Mouse (Mus musculus): Measurements from ENCODE around the gene Morn3. TPM values are rescaled to one million over a fixed set of nuclear protein-coding genes. Genes with fewer than 3 reads are reported as not detected.

The Morn3 gene
- polyA plus RNA-seq, 1 experiment from 2014 or later, result 0.67 TPM

DNA sequence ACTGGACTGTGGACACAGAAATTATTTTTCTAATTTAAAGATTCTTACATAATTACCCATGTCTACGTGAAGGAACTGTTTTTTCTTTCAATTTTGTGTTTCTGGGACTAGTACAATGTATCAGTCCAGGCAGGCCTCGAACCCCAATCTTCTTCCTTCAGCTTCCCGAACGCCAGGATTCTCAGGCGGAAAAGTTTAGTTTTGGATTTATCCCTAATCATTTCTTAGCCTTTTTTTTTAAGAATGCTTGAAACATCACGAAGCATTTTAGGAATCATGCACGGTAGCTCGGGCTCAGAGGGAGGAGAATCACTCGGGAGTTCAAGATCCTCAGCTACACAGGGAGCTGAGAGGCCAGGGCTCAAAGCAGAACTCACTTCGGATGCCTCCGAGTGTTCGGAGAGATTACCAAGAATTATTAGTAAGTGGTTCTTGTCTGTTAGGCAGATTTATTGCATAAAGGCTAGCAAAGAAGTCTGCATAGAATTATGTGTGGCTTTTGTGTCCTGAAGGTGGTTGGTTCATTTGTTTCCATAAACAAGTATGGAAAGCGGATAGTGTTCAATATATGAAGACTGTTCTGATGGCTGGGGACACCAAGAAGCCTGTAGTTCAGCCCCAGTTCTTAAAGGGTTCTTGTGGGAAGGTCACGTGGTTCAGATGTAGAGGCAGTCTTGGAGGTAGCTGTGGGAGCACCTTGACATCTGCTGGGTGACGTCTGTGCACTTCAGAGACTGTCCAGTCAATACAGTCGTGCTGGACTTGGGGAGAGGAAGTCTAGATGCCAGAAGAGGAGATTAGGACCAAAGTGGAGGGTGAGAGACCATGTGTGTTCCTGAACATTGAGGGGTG, 11.7 kb upstream of the Morn3 start:
- H3K4me2 ChIP-seq, result peak overlapping the region; percentile 52
- H3K27ac ChIP-seq (replicated peaks), result peak overlapping the region; percentile 62
- H3K4me3 ChIP-seq, result peak overlapping the region; percentile 38
- WGBS, result 46% methylated on average over 16 of the region's 16 CpGs
- ATAC-seq (ENCODE audit: low read depth), result no peak
- peaks cover 7% of the 10 kb centered on the region; the same call in 1 of the 2 replicates for H3K4me1 ChIP-seq (replicated peaks)
- no peaks in the 10 kb centered on the region for H3K9me3 ChIP-seq
- H3K27me3 ChIP-seq, result no peaks in the 10 kb centered on the region
- peak overlapping the region; percentile 62 for H3K9ac ChIP-seq
- H3K36me3 ChIP-seq, result no peaks in the 10 kb centered on the region

DNA sequence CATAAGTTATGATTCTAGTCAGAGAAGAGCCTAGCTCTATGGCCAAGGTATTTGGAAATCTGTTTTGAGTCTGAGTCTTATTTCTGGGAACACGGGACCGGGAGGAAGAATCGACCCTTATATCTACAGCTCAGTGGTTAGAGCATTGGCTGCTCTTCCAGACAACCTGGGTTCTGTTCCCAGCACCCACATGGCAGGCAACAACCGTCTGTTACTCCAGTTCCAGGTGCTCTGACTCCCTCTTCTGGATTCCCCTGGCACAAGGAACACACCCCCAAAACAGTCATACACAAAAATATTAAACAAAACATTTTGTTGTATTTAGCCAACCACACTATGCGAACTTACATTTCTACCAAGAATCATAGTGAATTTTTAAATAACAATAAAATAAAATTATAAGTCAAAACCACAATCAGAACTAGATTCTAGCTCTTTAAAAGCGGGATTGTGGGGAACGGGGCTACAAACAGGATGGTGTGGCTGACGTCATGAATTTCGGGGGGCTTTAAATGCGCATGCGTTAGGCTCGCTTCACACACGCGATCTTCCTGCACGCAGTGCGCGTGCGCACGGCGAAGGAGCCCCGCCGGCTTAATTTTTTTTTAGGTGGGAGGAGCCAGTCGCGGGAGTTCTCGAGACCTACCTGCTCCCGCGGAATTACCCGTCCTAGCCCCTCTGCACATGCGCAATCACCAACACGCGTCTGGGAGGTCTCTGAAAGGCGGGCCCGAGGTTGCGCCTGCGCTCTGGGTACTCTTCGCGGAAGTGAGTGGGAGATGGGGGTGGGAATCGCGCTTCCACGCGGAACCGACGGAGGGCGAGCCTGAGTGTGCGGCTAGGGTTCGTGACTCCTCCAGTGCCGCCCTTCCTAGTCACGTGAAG, 10.8 kb upstream of the Morn3 start:
- Histone ChIP-seq H3K36me3 (no peaks in the 10 kb centered on the region), H3K4me1 (replicated peaks) (peaks cover 7% of the 10 kb centered on the region; the same call in 1 of the 2 replicates), H3K27me3 (no peaks in the 10 kb centered on the region), H3K4me3 (peak overlapping the region; percentile 38), H3K4me2 (peak overlapping the region; percentile 52), H3K9me3 (no peaks in the 10 kb centered on the region), H3K9ac (peak overlapping the region; percentile 62), H3K27ac (replicated peaks) (peak overlapping the region; percentile 62)
- WGBS, result 8% methylated on average over 48 of the region's 48 CpGs
- peak; percentile 93 for ATAC-seq (ENCODE audit: low read depth)

- Histone ChIP-seq H3K4me2 (no peak overlapping the region), H3K4me1 (replicated peaks) (no peaks in the 10 kb centered on the region), H3K27me3 (no peaks in the 10 kb centered on the region), H3K4me3 (no peak overlapping the region), H3K27ac (replicated peaks) (no peak overlapping the region), H3K9me3 (no peaks in the 10 kb centered on the region), H3K9ac (no peak overlapping the region), H3K36me3 (no peaks in the 10 kb centered on the region)
- no peak for ATAC-seq (ENCODE audit: low read depth)
- WGBS, result 83% methylated on average over 5 of the region's 5 CpGs
Observed at GRCm38 (mm10) chr5:123051736-123052135, 4.9 kb upstream of the Morn3 start.

GRCm38 (mm10) chr5:123050918-123051317, 4.1 kb upstream of the Morn3 start:
- Histone ChIP-seq H3K36me3 (no peaks in the 10 kb centered on the region), H3K4me3 (no peak overlapping the region), H3K27ac (replicated peaks) (no peak overlapping the region), H3K27me3 (no peaks in the 10 kb centered on the region), H3K4me1 (replicated peaks) (no peaks in the 10 kb centered on the region), H3K4me2 (no peak overlapping the region), H3K9ac (no peak overlapping the region), H3K9me3 (no peaks in the 10 kb centered on the region)
- ATAC-seq (ENCODE audit: low read depth), result no peak
- 83% methylated on average over 9 of the region's 9 CpGs for WGBS

DNA sequence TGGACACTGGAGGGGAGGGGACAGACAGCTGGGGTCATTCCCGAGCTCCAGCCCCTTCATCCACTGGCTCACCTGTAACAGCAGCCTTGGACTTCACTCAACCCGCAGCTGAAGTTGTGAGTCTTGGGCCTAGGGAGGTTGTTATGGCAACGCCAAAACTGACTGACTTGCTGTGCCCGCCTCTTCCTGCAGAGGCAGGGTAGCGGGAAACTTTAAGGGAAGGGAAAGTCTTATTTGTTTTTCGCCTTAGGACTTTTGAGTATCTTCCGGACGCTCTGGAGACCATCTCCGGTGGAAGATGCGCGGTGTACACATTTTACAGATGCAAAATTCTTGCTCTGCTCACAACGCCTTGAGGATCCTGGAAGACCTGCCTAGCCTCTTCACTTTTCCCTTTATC, 2.5 kb upstream of the Morn3 start:
- WGBS, result 5% methylated on average over 12 of the region's 12 CpGs
- Histone ChIP-seq H3K4me3 (0 out of 2 replicates have a peak overlapping the region, but pooled peaks have one; percentile 4), H3K27ac (replicated peaks) (no peak overlapping the region), H3K27me3 (no peaks in the 10 kb centered on the region), H3K9me3 (no peaks in the 10 kb centered on the region), H3K9ac (peak overlapping the region; percentile 45), H3K36me3 (no peaks in the 10 kb centered on the region), H3K4me1 (replicated peaks) (0 out of 2 replicates have a peak, but pooled peaks cover 6% of the 10 kb centered on the region), H3K4me2 (peak overlapping the region; percentile 40)
- no peak for ATAC-seq (ENCODE audit: low read depth)

- no peak overlapping the region for H3K4me3 ChIP-seq
- H3K4me2 ChIP-seq, result no peak overlapping the region
- no peak for ATAC-seq (ENCODE audit: low read depth)
- no peaks in the 10 kb centered on the region for H3K9me3 ChIP-seq
- H3K9ac ChIP-seq, result no peak overlapping the region
- no peaks in the 10 kb centered on the region for H3K27me3 ChIP-seq
- 0 out of 2 replicates have a peak, but pooled peaks cover 6% of the 10 kb centered on the region for H3K4me1 ChIP-seq (replicated peaks)
- 36% methylated on average over 9 of the region's 9 CpGs for WGBS
- H3K36me3 ChIP-seq, result no peaks in the 10 kb centered on the region
- H3K27ac ChIP-seq (replicated peaks), result no peak overlapping the region
Observed at GRCm38 (mm10) chr5:123045561-123046295, 1.1 kb downstream of the Morn3 start.

- H3K9me3 ChIP-seq, result no peaks in the 10 kb centered on the region
- H3K4me3 ChIP-seq, result no peak overlapping the region
- no peaks in the 10 kb centered on the region for H3K27me3 ChIP-seq
- H3K4me1 ChIP-seq (replicated peaks), result 0 out of 2 replicates have a peak, but pooled peaks cover 14% of the 10 kb centered on the region
- no peak for ATAC-seq (ENCODE audit: low read depth)
- H3K9ac ChIP-seq, result no peak overlapping the region
- WGBS, result 21% methylated on average over 7 of the region's 7 CpGs
- H3K36me3 ChIP-seq, result no peaks in the 10 kb centered on the region
- H3K4me2 ChIP-seq, result no peak overlapping the region
- H3K27ac ChIP-seq (replicated peaks), result no peak overlapping the region
Observed at GRCm38 (mm10) chr5:123043856-123044255, 3.0 kb downstream of the Morn3 start.

- 0 out of 2 replicates have a peak, but pooled peaks cover 14% of the 10 kb centered on the region for H3K4me1 ChIP-seq (replicated peaks)
- H3K36me3 ChIP-seq, result no peaks in the 10 kb centered on the region
- H3K27me3 ChIP-seq, result no peaks in the 10 kb centered on the region
- H3K4me2 ChIP-seq, result no peak overlapping the region
- 63% methylated on average over 7 of the region's 7 CpGs for WGBS
- H3K9ac ChIP-seq, result no peak overlapping the region
- H3K4me3 ChIP-seq, result no peak overlapping the region
- H3K27ac ChIP-seq (replicated peaks), result 0 out of 2 replicates have a peak overlapping the region, but pooled peaks have one; percentile 23
- H3K9me3 ChIP-seq, result no peaks in the 10 kb centered on the region
- no peak for ATAC-seq (ENCODE audit: low read depth)
Observed at GRCm38 (mm10) chr5:123040796-123041195, 6.0 kb downstream of the Morn3 start.

GRCm38 (mm10) chr5:123039120-123039752, 7.6 kb downstream of the Morn3 start:
- H3K27ac ChIP-seq (replicated peaks), result no peak overlapping the region
- peak; percentile 40; the same call in 1 of the 2 replicates for ATAC-seq (ENCODE audit: low read depth)
- H3K27me3 ChIP-seq, result no peaks in the 10 kb centered on the region
- peak overlapping the region; percentile 19; the same call in 1 of the 2 replicates for H3K4me3 ChIP-seq
- no peaks in the 10 kb centered on the region for H3K36me3 ChIP-seq
- H3K9ac ChIP-seq, result 0 out of 2 replicates have a peak overlapping the region, but pooled peaks have one; percentile 38
- 0 out of 2 replicates have a peak, but pooled peaks cover 9% of the 10 kb centered on the region for H3K4me1 ChIP-seq (replicated peaks)
- peak overlapping the region; percentile 53 for H3K4me2 ChIP-seq
- WGBS, result 5% methylated on average over 25 of the region's 25 CpGs
- no peaks in the 10 kb centered on the region for H3K9me3 ChIP-seq

DNA sequence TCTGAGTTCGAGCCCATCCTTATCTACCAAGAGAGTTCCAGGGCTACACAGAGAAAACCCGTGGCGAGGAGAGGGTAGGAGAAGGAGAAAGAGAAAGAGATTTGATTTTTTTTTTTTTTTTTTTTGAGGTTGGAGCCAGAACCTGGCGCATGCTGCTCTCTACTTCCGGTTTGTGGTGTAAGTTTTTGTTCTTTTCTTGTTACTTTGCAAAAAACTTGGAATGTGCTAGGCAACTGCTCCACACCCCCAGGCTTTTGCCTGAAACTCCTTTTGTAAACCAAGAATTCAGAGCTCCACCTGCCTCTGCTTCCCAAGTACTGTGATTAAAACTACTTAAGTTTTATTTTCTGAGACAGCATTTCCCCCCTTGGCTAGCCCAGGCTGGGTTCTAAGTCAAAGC, 8.7 kb downstream of the Morn3 start:
- WGBS, result 91% methylated on average over 5 of the region's 5 CpGs
- Histone ChIP-seq H3K4me1 (replicated peaks) (0 out of 2 replicates have a peak, but pooled peaks cover 9% of the 10 kb centered on the region), H3K27ac (replicated peaks) (no peak overlapping the region), H3K27me3 (no peaks in the 10 kb centered on the region), H3K4me2 (no peak overlapping the region), H3K9ac (no peak overlapping the region), H3K36me3 (no peaks in the 10 kb centered on the region), H3K4me3 (no peak overlapping the region), H3K9me3 (no peaks in the 10 kb centered on the region)
- no peak for ATAC-seq (ENCODE audit: low read depth)

- Histone ChIP-seq H3K4me2 (no peak overlapping the region), H3K9ac (no peak overlapping the region), H3K36me3 (peaks cover 15% of the 10 kb centered on the region), H3K27ac (replicated peaks) (no peak overlapping the region), H3K4me3 (no peak overlapping the region), H3K9me3 (no peaks in the 10 kb centered on the region), H3K4me1 (replicated peaks) (0 out of 2 replicates have a peak, but pooled peaks cover 9% of the 10 kb centered on the region), H3K27me3 (no peaks in the 10 kb centered on the region)
- 31% methylated on average over 6 of the region's 6 CpGs for WGBS
- no peak for ATAC-seq (ENCODE audit: low read depth)
Observed at GRCm38 (mm10) chr5:123035564-123035963, 11.3 kb downstream of the Morn3 start.

Data from neural tube, embryonic 13.5 days (tissue).